Mouse (Mus musculus) adrenal gland, postnatal 14 days (tissue): ENCODE data around the gene Prrc2b. TPM values are rescaled to one million over a fixed set of nuclear protein-coding genes. Genes with fewer than 3 reads are reported as not detected.

Experiments used
- DNase-seq: peaks from one replicate; pipeline ENCODE4 v3.0.0; 2021; ENCODE audit warnings: mixed read lengths
- total RNA-seq: library from RNA; stranded (reverse); gene quantifications from 2 replicates; pipeline ENCODE4 v1.2.3, GENCODE M21; 2021

Gene Prrc2b
- total RNA-seq, 1 experiment from 2014 or later = 91.3 TPM

- DNase-seq = peak; percentile 45
Measured at GRCm38 (mm10) chr2:32182676-32183296, 31.9 kb downstream of the Prrc2b start.

GRCm38 (mm10) chr2:32187019-32187551 lies 36.2 kb downstream of the Prrc2b start:
- DNase-seq = no peak

- no peak for DNase-seq
Measured at GRCm38 (mm10) chr2:32187649-32188048, 36.8 kb downstream of the Prrc2b start.

- DNase-seq = no peak
Measured at GRCm38 (mm10) chr2:32189060-32189681, 38.3 kb downstream of the Prrc2b start.

- DNase-seq = no peak
Measured at GRCm38 (mm10) chr2:32190620-32191019, 39.7 kb downstream of the Prrc2b start.

- DNase-seq = peak; percentile 82
Measured at GRCm38 (mm10) chr2:32191872-32192507, 41.1 kb downstream of the Prrc2b start.

- DNase-seq = no peak
Measured at GRCm38 (mm10) chr2:32198977-32199376, 48.1 kb downstream of the Prrc2b start.

- no peak for DNase-seq
Measured at GRCm38 (mm10) chr2:32200033-32200432, 49.2 kb downstream of the Prrc2b start.

- DNase-seq = no peak
Measured at GRCm38 (mm10) chr2:32200712-32201111, 49.8 kb downstream of the Prrc2b start.

GRCm38 (mm10) chr2:32201527-32201926 lies 50.6 kb downstream of the Prrc2b start:
- peak; percentile 74 for DNase-seq

- DNase-seq = no peak
Measured at GRCm38 (mm10) chr2:32203853-32204252, 53.0 kb downstream of the Prrc2b start.

GRCm38 (mm10) chr2:32207682-32208081 lies 56.8 kb downstream of the Prrc2b start:
- no peak for DNase-seq

GRCm38 (mm10) chr2:32211689-32212088 lies 60.8 kb downstream of the Prrc2b start:
- DNase-seq = no peak

- DNase-seq = peak; percentile 54
Measured at GRCm38 (mm10) chr2:32213000-32213399, 62.1 kb downstream of the Prrc2b start.

- DNase-seq = no peak
Measured at GRCm38 (mm10) chr2:32215576-32215975, 64.7 kb downstream of the Prrc2b start.

GRCm38 (mm10) chr2:32216506-32216905 lies 65.6 kb downstream of the Prrc2b start:
- DNase-seq = no peak

GRCm38 (mm10) chr2:32217656-32218055 lies 66.8 kb downstream of the Prrc2b start:
- no peak for DNase-seq

- DNase-seq = no peak
Measured at GRCm38 (mm10) chr2:32218113-32218512, 67.2 kb downstream of the Prrc2b start.

- peak; percentile 43 for DNase-seq
Measured at GRCm38 (mm10) chr2:32218541-32219334, 67.9 kb downstream of the Prrc2b start.

- DNase-seq = no peak
Measured at GRCm38 (mm10) chr2:32219501-32219900, 68.6 kb downstream of the Prrc2b start.

GRCm38 (mm10) chr2:32220021-32220420 lies 69.1 kb downstream of the Prrc2b start:
- DNase-seq = no peak

- DNase-seq = no peak
Measured at GRCm38 (mm10) chr2:32220969-32221368, 70.1 kb downstream of the Prrc2b start.

GRCm38 (mm10) chr2:32221577-32221976 lies 70.7 kb downstream of the Prrc2b start:
- DNase-seq = no peak
